Mouse (Mus musculus): ENCODE data around the gene Rpusd4. TPM values are rescaled to one million over a fixed set of nuclear protein-coding genes. Genes with fewer than 3 reads are reported as not detected.

Gene Rpusd4
- 22.1 and 24.4 TPM in 2 replicates for polyA plus RNA-seq (2016; fragmentation: Nextera tagmentation; extraction: Ambion mirVana)

- no peaks in the 10 kb centered on the region for H3K9me3 ChIP-seq (replicated peaks)
Measured at GRCm38 (mm10) chr9:35267146-35267975, at the start of gene Rpusd4, which contains the start of gene Fam118b. Gene Rpusd4 (plus strand): TSS chr9:35267865. Gene Fam118b (minus strand): TSS chr9:35267805.

GRCm38 (mm10) chr9:35217963-35218362 lies 49.7 kb upstream of the Rpusd4 start:
- Histone ChIP-seq H3K4me1 (replicated peaks) (no peaks in the 10 kb centered on the region), H3K27me3 (replicated peaks) (no peaks in the 10 kb centered on the region), H3K27ac (ENCODE audit: poor library complexity, severe bottlenecking) (no peak overlapping the region), H3K4me2 (no peak overlapping the region), H3K4me3 (no peak overlapping the region), H3K9me3 (replicated peaks) (no peaks in the 10 kb centered on the region), H3K36me3 (peaks cover 87% of the 10 kb centered on the region), H3K9ac (no peak overlapping the region)
- no peak for ATAC-seq (ENCODE audit: insufficient number of reproducible peaks, low FRiP score)
- 80% methylated on average over 1 of the region's 1 CpGs for WGBS

More at GRCm38 (mm10) chr9:35267146-35267975, at the start of gene Rpusd4, which contains the start of gene Fam118b:
- H3K4me3 ChIP-seq, result peak within 1 kb of the TSS; percentile 78
- peak within 1 kb of the TSS; percentile 84 for H3K9ac ChIP-seq
- H3K27me3 ChIP-seq (replicated peaks), result no peaks in the 10 kb centered on the region
- H3K4me2 ChIP-seq, result peak within 1 kb of the TSS; percentile 91
- H3K36me3 ChIP-seq, result peaks cover 16% of the 10 kb centered on the region
- peaks cover 15% of the 10 kb centered on the region for H3K4me1 ChIP-seq (replicated peaks)
- H3K27ac ChIP-seq (ENCODE audit: poor library complexity, severe bottlenecking), result peak within 1 kb of the TSS; percentile 67; the same call in 1 of the 2 replicates
- WGBS, result under 1% methylated on average over 57 of the region's 62 CpGs
- ATAC-seq (ENCODE audit: insufficient number of reproducible peaks, low FRiP score), result peak; percentile 95

GRCm38 (mm10) chr9:35223466-35223865 lies 44.2 kb upstream of the Rpusd4 start:
- Histone ChIP-seq H3K4me2 (no peak overlapping the region), H3K36me3 (peaks cover 52% of the 10 kb centered on the region), H3K9ac (no peak overlapping the region), H3K27me3 (replicated peaks) (no peaks in the 10 kb centered on the region), H3K4me1 (replicated peaks) (no peaks in the 10 kb centered on the region), H3K9me3 (replicated peaks) (no peaks in the 10 kb centered on the region), H3K27ac (ENCODE audit: poor library complexity, severe bottlenecking) (no peak overlapping the region), H3K4me3 (no peak overlapping the region)
- WGBS, result 89% methylated on average over 3 of the region's 3 CpGs
- ATAC-seq (ENCODE audit: insufficient number of reproducible peaks, low FRiP score), result no peak

GRCm38 (mm10) chr9:35228671-35229070 lies 39.0 kb upstream of the Rpusd4 start:
- no peak for ATAC-seq (ENCODE audit: insufficient number of reproducible peaks, low FRiP score)
- H3K36me3 ChIP-seq, result peaks cover 40% of the 10 kb centered on the region
- no peak overlapping the region for H3K4me2 ChIP-seq
- H3K9ac ChIP-seq, result no peak overlapping the region
- H3K9me3 ChIP-seq (replicated peaks), result no peaks in the 10 kb centered on the region
- WGBS, result 86% methylated on average over 3 of the region's 3 CpGs
- H3K4me3 ChIP-seq, result no peak overlapping the region
- H3K27ac ChIP-seq (ENCODE audit: poor library complexity, severe bottlenecking), result no peak overlapping the region
- H3K27me3 ChIP-seq (replicated peaks), result no peaks in the 10 kb centered on the region
- H3K4me1 ChIP-seq (replicated peaks), result no peaks in the 10 kb centered on the region

- Histone ChIP-seq H3K9ac (no peak overlapping the region), H3K27me3 (replicated peaks) (no peaks in the 10 kb centered on the region), H3K4me1 (replicated peaks) (peaks cover 9% of the 10 kb centered on the region), H3K36me3 (peaks cover 30% of the 10 kb centered on the region), H3K9me3 (replicated peaks) (no peaks in the 10 kb centered on the region), H3K27ac (ENCODE audit: poor library complexity, severe bottlenecking) (no peak overlapping the region), H3K4me3 (no peak overlapping the region), H3K4me2 (no peak overlapping the region)
- WGBS, result 56% methylated on average over 3 of the region's 3 CpGs
- ATAC-seq (ENCODE audit: insufficient number of reproducible peaks, low FRiP score), result no peak
Measured at GRCm38 (mm10) chr9:35235996-35236395, 31.7 kb upstream of the Rpusd4 start.

- H3K36me3 ChIP-seq, result peaks cover 9% of the 10 kb centered on the region
- no peaks in the 10 kb centered on the region for H3K27me3 ChIP-seq (replicated peaks)
- no peaks in the 10 kb centered on the region for H3K9me3 ChIP-seq (replicated peaks)
- peaks cover 9% of the 10 kb centered on the region for H3K4me1 ChIP-seq (replicated peaks)
- H3K4me2 ChIP-seq, result no peak overlapping the region
- H3K4me3 ChIP-seq, result no peak overlapping the region
- ATAC-seq (ENCODE audit: insufficient number of reproducible peaks, low FRiP score), result no peak
- H3K27ac ChIP-seq (ENCODE audit: poor library complexity, severe bottlenecking), result no peak overlapping the region
- 90% methylated on average over 1 of the region's 1 CpGs for WGBS
- H3K9ac ChIP-seq, result no peak overlapping the region
Measured at GRCm38 (mm10) chr9:35238371-35238770, 29.3 kb upstream of the Rpusd4 start.

GRCm38 (mm10) chr9:35238915-35239571 lies 28.6 kb upstream of the Rpusd4 start:
- no peak overlapping the region for H3K4me3 ChIP-seq
- ATAC-seq (ENCODE audit: insufficient number of reproducible peaks, low FRiP score), result peak; percentile 82
- peak overlapping the region; percentile 16; the same call in 1 of the 2 replicates for H3K27ac ChIP-seq (ENCODE audit: poor library complexity, severe bottlenecking)
- H3K4me2 ChIP-seq, result no peak overlapping the region
- peaks cover 9% of the 10 kb centered on the region for H3K4me1 ChIP-seq (replicated peaks)
- no peaks in the 10 kb centered on the region for H3K9me3 ChIP-seq (replicated peaks)
- no peak overlapping the region for H3K9ac ChIP-seq
- WGBS, result 50% methylated on average over 6 of the region's 6 CpGs
- peaks cover 5% of the 10 kb centered on the region for H3K36me3 ChIP-seq
- H3K27me3 ChIP-seq (replicated peaks), result no peaks in the 10 kb centered on the region

- peaks cover 1% of the 10 kb centered on the region; the same call in 1 of the 2 replicates for H3K36me3 ChIP-seq
- H3K9ac ChIP-seq, result no peak overlapping the region
- H3K4me3 ChIP-seq, result no peak overlapping the region
- H3K4me2 ChIP-seq, result no peak overlapping the region
- 54% methylated on average over 1 of the region's 1 CpGs for WGBS
- no peaks in the 10 kb centered on the region for H3K27me3 ChIP-seq (replicated peaks)
- H3K4me1 ChIP-seq (replicated peaks), result peaks cover 9% of the 10 kb centered on the region
- no peak overlapping the region for H3K27ac ChIP-seq (ENCODE audit: poor library complexity, severe bottlenecking)
- H3K9me3 ChIP-seq (replicated peaks), result no peaks in the 10 kb centered on the region
- ATAC-seq (ENCODE audit: insufficient number of reproducible peaks, low FRiP score), result no peak
Measured at GRCm38 (mm10) chr9:35239734-35240133, 27.9 kb upstream of the Rpusd4 start.

GRCm38 (mm10) chr9:35247405-35247804 lies 20.3 kb upstream of the Rpusd4 start:
- Histone ChIP-seq H3K27me3 (replicated peaks) (no peaks in the 10 kb centered on the region), H3K4me2 (no peak overlapping the region), H3K4me1 (replicated peaks) (peaks cover 7% of the 10 kb centered on the region; the same call in 1 of the 2 replicates), H3K27ac (ENCODE audit: poor library complexity, severe bottlenecking) (no peak overlapping the region), H3K36me3 (0 out of 2 replicates have a peak, but pooled peaks cover 3% of the 10 kb centered on the region), H3K9ac (no peak overlapping the region), H3K4me3 (no peak overlapping the region), H3K9me3 (replicated peaks) (no peaks in the 10 kb centered on the region)
- ATAC-seq (ENCODE audit: insufficient number of reproducible peaks, low FRiP score), result no peak
- 96% methylated on average over 2 of the region's 2 CpGs for WGBS

GRCm38 (mm10) chr9:35249476-35249875 lies 18.2 kb upstream of the Rpusd4 start:
- H3K9me3 ChIP-seq (replicated peaks), result no peaks in the 10 kb centered on the region
- no peak overlapping the region for H3K4me3 ChIP-seq
- H3K4me2 ChIP-seq, result no peak overlapping the region
- H3K36me3 ChIP-seq, result 0 out of 2 replicates have a peak, but pooled peaks cover 3% of the 10 kb centered on the region
- no peak for ATAC-seq (ENCODE audit: insufficient number of reproducible peaks, low FRiP score)
- H3K27ac ChIP-seq (ENCODE audit: poor library complexity, severe bottlenecking), result no peak overlapping the region
- H3K9ac ChIP-seq, result no peak overlapping the region
- no peaks in the 10 kb centered on the region for H3K27me3 ChIP-seq (replicated peaks)
- H3K4me1 ChIP-seq (replicated peaks), result peaks cover 7% of the 10 kb centered on the region; the same call in 1 of the 2 replicates

GRCm38 (mm10) chr9:35257365-35257764 lies 10.3 kb upstream of the Rpusd4 start:
- no peak for ATAC-seq (ENCODE audit: insufficient number of reproducible peaks, low FRiP score)
- 60% methylated on average over 7 of the region's 7 CpGs for WGBS
- no peaks in the 10 kb centered on the region for H3K27me3 ChIP-seq (replicated peaks)
- no peaks in the 10 kb centered on the region for H3K9me3 ChIP-seq (replicated peaks)
- no peak overlapping the region for H3K4me2 ChIP-seq
- H3K9ac ChIP-seq, result no peak overlapping the region
- peaks cover 5% of the 10 kb centered on the region for H3K4me1 ChIP-seq (replicated peaks)
- no peak overlapping the region for H3K4me3 ChIP-seq
- no peak overlapping the region for H3K27ac ChIP-seq (ENCODE audit: poor library complexity, severe bottlenecking)
- no peaks in the 10 kb centered on the region; the same call in 1 of the 2 replicates for H3K36me3 ChIP-seq

All from heart, embryonic 12.5 days (tissue).